Mouse (Mus musculus): ENCODE results near the gene Sos1.

Sos1 gene

GRCm38 (mm10) chr17:80480031-80480854 lies at the start of gene Sos1:
Gene Sos1 (minus strand): TSS chr17:80480453.
- peak; percentile 96 for DNase-seq

- no peak for DNase-seq
Measured at GRCm38 (mm10) chr17:80523231-80523630, 43.0 kb upstream of the Sos1 start.

GRCm38 (mm10) chr17:80522229-80522556 lies 41.9 kb upstream of the Sos1 start:
- DNase-seq, result no peak

- no peak for DNase-seq
Measured at GRCm38 (mm10) chr17:80521521-80522228, 41.4 kb upstream of the Sos1 start.

- no peak for DNase-seq
Measured at GRCm38 (mm10) chr17:80520537-80520936, 40.3 kb upstream of the Sos1 start.

- DNase-seq, result no peak
Measured at GRCm38 (mm10) chr17:80518811-80519210, 38.6 kb upstream of the Sos1 start.

GRCm38 (mm10) chr17:80517244-80517643 lies 37.0 kb upstream of the Sos1 start:
- peak; percentile 13 for DNase-seq

- DNase-seq, result no peak
Measured at GRCm38 (mm10) chr17:80515956-80516355, 35.7 kb upstream of the Sos1 start.

GRCm38 (mm10) chr17:80515513-80515912 lies 35.3 kb upstream of the Sos1 start:
- no peak for DNase-seq

- no peak for DNase-seq
Measured at GRCm38 (mm10) chr17:80513766-80514165, 33.5 kb upstream of the Sos1 start.

GRCm38 (mm10) chr17:80510459-80510855 lies 30.2 kb upstream of the Sos1 start:
- DNase-seq, result no peak

GRCm38 (mm10) chr17:80509494-80510458 lies 29.5 kb upstream of the Sos1 start:
- DNase-seq, result no peak

- no peak for DNase-seq
Measured at GRCm38 (mm10) chr17:80505766-80506165, 25.5 kb upstream of the Sos1 start.

GRCm38 (mm10) chr17:80505342-80505741 lies 25.1 kb upstream of the Sos1 start:
- DNase-seq, result no peak

GRCm38 (mm10) chr17:80501805-80502172 lies 21.5 kb upstream of the Sos1 start:
- no peak for DNase-seq

GRCm38 (mm10) chr17:80501037-80501804 lies 21.0 kb upstream of the Sos1 start:
- no peak for DNase-seq

GRCm38 (mm10) chr17:80500025-80500424 lies 19.8 kb upstream of the Sos1 start:
- no peak for DNase-seq

- no peak for DNase-seq
Measured at GRCm38 (mm10) chr17:80498600-80499268, 18.5 kb upstream of the Sos1 start.

- peak; percentile 16 for DNase-seq
Measured at GRCm38 (mm10) chr17:80497183-80497601, 16.9 kb upstream of the Sos1 start.

GRCm38 (mm10) chr17:80496607-80497170 lies 16.4 kb upstream of the Sos1 start:
- DNase-seq, result no peak

- no peak for DNase-seq
Measured at GRCm38 (mm10) chr17:80496185-80496584, 15.9 kb upstream of the Sos1 start.
